Mouse (Mus musculus) MEL-GATA-1-ER (cell line): Measurements from ENCODE around the gene Sparc.

ENCODE experiments used
- DNase-seq: peaks from one replicate; pipeline ENCODE4 v3.0.0-alpha.2; 2012; ENCODE audit warnings: low read depth; ENCODE audit errors: extremely low read depth

Gene Sparc

GRCm38 (mm10) chr11:55368388-55369092, 54.4 kb downstream of the Sparc start:
- no peak for DNase-seq

GRCm38 (mm10) chr11:55367783-55368182, 55.2 kb downstream of the Sparc start:
- no peak for DNase-seq

GRCm38 (mm10) chr11:55365840-55366239, 57.1 kb downstream of the Sparc start:
- DNase-seq, result no peak

- no peak for DNase-seq
These were observed 57.7 kb downstream of the Sparc start for GRCm38 (mm10) chr11:55365242-55365641.

- no peak for DNase-seq
These were observed 58.3 kb downstream of the Sparc start for GRCm38 (mm10) chr11:55364662-55365061.

GRCm38 (mm10) chr11:55358094-55358783, 64.7 kb downstream of the Sparc start:
- DNase-seq, result no peak

- DNase-seq, result no peak
These were observed 66.1 kb downstream of the Sparc start for GRCm38 (mm10) chr11:55356846-55357245.
